Mouse (Mus musculus) forebrain, embryonic 12.5 days (tissue): ENCODE results near the gene Aph1a. TPM values are rescaled to one million over a fixed set of nuclear protein-coding genes. Genes with fewer than 3 reads are reported as not detected.
"Not testable (repeated sequence)": the region's sequence is repeated elsewhere in the genome, so short reads cannot be mapped to it uniquely, and the experiment has no call there.

ENCODE experiments used
- ATAC-seq: fragments of 200-750 bp; cut with Nextera tagmentation; 2 replicates; pipeline ENCODE4 v1.8.0; 2017; ENCODE audit warnings: moderate TSS enrichment; ENCODE audit not compliant: low FRiP score
- H3K27ac ChIP-seq: fragments of 300-500 bp; sonication (generic); 2 replicates; pipeline ENCODE4 v1.5.1; 2016; ENCODE audit warnings: mild to moderate bottlenecking
- H3K27me3 ChIP-seq: fragments of 300-500 bp; sonication (generic); 2 replicates; pipeline ENCODE4 v1.6.1; 2016; ENCODE audit warnings: mild to moderate bottlenecking
- H3K36me3 ChIP-seq: fragments of 300-500 bp; sonication (generic); replicated peaks from 2 replicates; pipeline ENCODE4 v1.6.1; 2016; ENCODE audit warnings: mild to moderate bottlenecking
- H3K4me1 ChIP-seq: fragments of 300-500 bp; sonication (generic); 2 replicates; pipeline ENCODE4 v1.6.1; 2016
- H3K4me2 ChIP-seq: fragments of 300-500 bp; sonication (generic); 2 replicates; pipeline ENCODE4 v1.6.1; 2016; ENCODE audit warnings: mild to moderate bottlenecking, moderate library complexity
- H3K4me3 ChIP-seq: fragments of 300-500 bp; sonication (generic); replicated peaks from 2 replicates; pipeline ENCODE4 v1.5.1; 2016; ENCODE audit warnings: mild to moderate bottlenecking
- H3K9ac ChIP-seq: fragments of 300-500 bp; sonication (generic); 2 replicates; pipeline ENCODE4 v1.6.1; 2016; ENCODE audit warnings: mild to moderate bottlenecking
- H3K9me3 ChIP-seq: fragments of 300-500 bp; sonication (generic); 2 replicates; pipeline ENCODE4 v1.6.1; 2016
- WGBS: fragments of 180-500 bp; shearing (Covaris S2); methylation state at CpG from one replicate; pipeline ENCODE4 v1.1.7; 2016; 5-methylcytosine and 5-hydroxymethylcytosine counted together
- polyA plus RNA-seq: library from polyadenylated mRNA; unstranded; fragments of >200 nt; fragmentation: Nextera tagmentation; extraction: Ambion mirVana; gene quantifications from 2 replicates; pipeline ENCODE4 v1.2.1, GENCODE M21; 2016

Aph1a gene
- polyA plus RNA-seq, 1 experiment from 2014 or later: 37.5 TPM

DNA sequence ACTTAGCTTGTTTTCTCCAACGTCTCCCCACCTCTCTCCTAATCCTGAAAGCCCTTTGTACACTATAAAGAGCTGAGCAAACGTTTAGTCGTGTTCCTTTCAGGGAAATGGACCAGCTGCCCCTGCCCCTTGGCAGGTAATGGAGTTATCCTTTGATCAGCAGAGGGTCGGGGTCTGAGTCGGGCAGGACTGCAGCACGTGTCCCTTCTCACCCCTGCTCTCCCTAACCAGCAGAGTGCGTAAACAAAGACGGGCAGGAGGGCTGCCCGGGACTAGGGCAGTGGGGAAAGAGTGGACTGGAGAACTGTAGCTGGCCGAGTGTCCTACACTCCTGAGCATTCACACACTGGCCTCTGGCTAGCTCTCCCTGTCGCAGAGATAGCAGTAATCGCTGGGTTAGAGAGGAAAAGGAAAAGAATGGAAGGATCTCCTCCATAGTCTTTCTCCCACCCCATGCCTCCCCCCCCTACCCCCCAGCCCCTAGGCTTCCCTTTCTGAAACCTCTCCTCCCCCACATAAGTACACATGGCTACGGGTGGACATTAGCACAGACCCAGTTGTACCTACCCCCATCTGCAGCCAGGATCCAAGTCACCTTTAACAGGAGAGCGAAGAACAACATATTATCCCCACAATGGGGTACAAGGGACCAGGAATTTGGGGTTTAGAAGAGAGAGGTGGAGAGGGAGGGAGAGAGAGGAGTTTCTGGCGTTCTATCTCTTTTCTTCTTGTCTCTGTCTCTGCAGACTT lies 10.2 kb downstream of the Aph1a start:
- peaks cover 4% of the 10 kb centered on the region; the same call in 1 of the 2 replicates for H3K36me3 ChIP-seq
- peaks cover 10% of the 10 kb centered on the region; the same call in 1 of the 2 replicates for H3K27me3 ChIP-seq
- peak overlapping the region; percentile 77 for H3K4me2 ChIP-seq
- 0 out of 2 replicates have a peak overlapping the region, but pooled peaks have one; percentile 58 for H3K27ac ChIP-seq
- H3K4me1 ChIP-seq: peaks cover 43% of the 10 kb centered on the region
- peak overlapping the region; percentile 36 for H3K4me3 ChIP-seq
- peak overlapping the region; percentile 53 for H3K9ac ChIP-seq
- no peaks in the 10 kb centered on the region for H3K9me3 ChIP-seq
- 2% methylated on average over 15 of the region's 15 CpGs for WGBS
- ATAC-seq: 0 out of 2 replicates have a peak, but pooled peaks have one; percentile 34

DNA sequence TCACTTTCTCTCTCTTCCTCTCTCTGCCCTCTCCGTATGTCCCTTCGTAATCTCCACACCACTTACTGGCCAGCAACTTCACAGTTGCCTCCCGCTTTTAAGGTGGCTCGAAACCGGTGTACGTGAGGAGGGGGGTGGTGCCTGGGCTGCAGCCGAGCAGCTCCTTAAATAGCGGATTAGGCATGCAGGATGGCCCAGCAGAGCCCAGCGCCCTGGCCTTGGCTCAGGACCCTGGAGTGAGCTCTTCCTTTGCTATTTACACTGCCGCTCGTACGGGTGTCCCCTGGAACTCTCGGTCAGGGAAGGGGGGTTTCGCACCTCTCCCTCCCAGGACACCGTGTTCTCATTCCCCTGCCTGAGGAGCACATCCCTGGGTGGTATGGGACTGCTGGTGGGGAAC lies 10.8 kb downstream of the Aph1a start, which contains the start of gene Car14:
Gene Car14, minus strand, starts transcription at position 124 of the 400 bp plus-strand sequence.
- H3K4me2 ChIP-seq: peak within 1 kb of the TSS; percentile 77
- peak within 1 kb of the TSS; percentile 36 for H3K4me3 ChIP-seq
- WGBS: under 1% methylated on average over 15 of the region's 15 CpGs
- peak within 1 kb of the TSS; percentile 53 for H3K9ac ChIP-seq
- no peaks in the 10 kb centered on the region for H3K36me3 ChIP-seq
- H3K9me3 ChIP-seq: no peaks in the 10 kb centered on the region
- ATAC-seq: peak; percentile 56
- peak within 1 kb of the TSS; percentile 58; the same call in 1 of the 2 replicates for H3K27ac ChIP-seq
- peaks cover 10% of the 10 kb centered on the region; the same call in 1 of the 2 replicates for H3K27me3 ChIP-seq
- H3K4me1 ChIP-seq: peaks cover 43% of the 10 kb centered on the region

DNA sequence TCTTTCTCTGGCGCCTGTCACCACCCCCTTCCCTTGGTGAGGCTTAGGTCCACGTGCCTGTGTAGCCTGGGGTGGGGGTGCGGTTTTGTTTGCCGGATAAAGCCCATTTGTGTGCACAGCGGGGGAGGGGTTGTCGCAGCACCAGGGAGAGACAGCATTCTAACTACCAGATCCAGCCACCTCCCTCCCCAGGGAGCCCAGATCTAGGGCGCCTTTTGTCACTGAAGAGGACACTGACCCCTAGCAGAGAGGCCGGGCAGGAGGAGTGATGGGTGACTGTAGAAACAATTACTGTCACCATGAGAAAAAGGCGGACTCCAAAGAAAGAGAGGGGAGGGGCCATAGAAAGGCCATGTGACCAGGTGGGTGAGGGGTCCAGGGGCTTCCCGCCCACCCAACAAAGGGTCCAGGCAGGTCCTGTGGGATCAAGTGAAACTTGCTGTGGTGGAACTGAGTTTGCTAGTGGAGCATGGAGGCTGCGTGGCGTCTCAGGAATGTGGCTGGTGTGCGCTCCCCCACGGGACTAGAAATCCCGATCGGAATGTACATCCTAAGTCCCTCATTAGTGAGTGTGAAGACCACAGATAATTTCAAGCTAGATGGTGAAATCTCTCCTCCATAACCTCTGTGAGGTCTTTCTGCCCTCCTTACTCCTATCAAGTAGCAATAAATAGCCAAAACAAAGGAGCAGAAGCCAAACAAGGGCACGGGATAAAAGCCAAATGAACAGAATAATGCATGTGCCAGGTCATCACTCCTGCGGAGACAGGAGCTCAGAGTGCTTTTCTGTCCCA lies 11.6 kb downstream of the Aph1a start:
- ATAC-seq: peak; percentile 74
- H3K4me1 ChIP-seq: peaks cover 43% of the 10 kb centered on the region

DNA sequence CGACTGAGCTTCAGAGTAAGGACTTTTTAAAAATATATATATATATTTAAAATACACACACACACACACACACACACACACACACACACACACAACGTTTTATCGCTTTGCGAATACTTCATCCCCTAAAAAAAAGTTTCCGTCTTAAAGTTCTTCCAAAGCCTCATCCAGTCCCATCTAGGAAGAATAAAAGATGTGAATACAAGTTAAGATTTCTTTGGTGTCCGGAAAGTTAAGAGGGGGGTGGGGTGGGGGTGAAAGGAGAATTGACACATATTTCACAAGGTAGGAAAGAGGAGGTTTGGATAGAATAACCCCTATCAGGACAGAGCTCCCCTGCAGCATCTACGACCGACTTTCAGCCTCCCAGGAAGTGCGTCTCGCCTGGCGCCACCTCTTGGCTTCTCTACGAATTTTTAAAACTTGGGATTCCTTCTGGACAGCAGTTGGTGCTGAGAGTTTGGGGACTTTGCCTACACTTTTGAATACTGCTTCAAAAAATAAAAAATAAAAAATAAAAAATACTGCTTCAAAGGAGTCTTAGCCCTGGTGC lies 12.2 kb downstream of the Aph1a start:
- H3K27me3 ChIP-seq: peaks cover 10% of the 10 kb centered on the region; the same call in 1 of the 2 replicates
- H3K4me1 ChIP-seq: peaks cover 43% of the 10 kb centered on the region
- no peak overlapping the region for H3K27ac ChIP-seq
- no peaks in the 10 kb centered on the region for H3K9me3 ChIP-seq
- peak; percentile 32; the same call in 1 of the 2 replicates for ATAC-seq
- H3K9ac ChIP-seq: peak overlapping the region; percentile 53; the same call in 1 of the 2 replicates
- peak overlapping the region; percentile 77 for H3K4me2 ChIP-seq
- H3K4me3 ChIP-seq: peak overlapping the region; percentile 36
- under 1% methylated on average over 12 of the region's 12 CpGs for WGBS
- H3K36me3 ChIP-seq: no peaks in the 10 kb centered on the region

More for the DNA sequence above, 11.6 kb downstream of the Aph1a start:
- H3K4me2 ChIP-seq: peak overlapping the region; percentile 77
- H3K36me3 ChIP-seq: no peaks in the 10 kb centered on the region
- H3K9me3 ChIP-seq: no peaks in the 10 kb centered on the region
- peak overlapping the region; percentile 58; the same call in 1 of the 2 replicates for H3K27ac ChIP-seq
- H3K9ac ChIP-seq: peak overlapping the region; percentile 53
- H3K4me3 ChIP-seq: peak overlapping the region; percentile 36
- WGBS: under 1% methylated on average over 18 of the region's 18 CpGs
- peaks cover 10% of the 10 kb centered on the region; the same call in 1 of the 2 replicates for H3K27me3 ChIP-seq

DNA sequence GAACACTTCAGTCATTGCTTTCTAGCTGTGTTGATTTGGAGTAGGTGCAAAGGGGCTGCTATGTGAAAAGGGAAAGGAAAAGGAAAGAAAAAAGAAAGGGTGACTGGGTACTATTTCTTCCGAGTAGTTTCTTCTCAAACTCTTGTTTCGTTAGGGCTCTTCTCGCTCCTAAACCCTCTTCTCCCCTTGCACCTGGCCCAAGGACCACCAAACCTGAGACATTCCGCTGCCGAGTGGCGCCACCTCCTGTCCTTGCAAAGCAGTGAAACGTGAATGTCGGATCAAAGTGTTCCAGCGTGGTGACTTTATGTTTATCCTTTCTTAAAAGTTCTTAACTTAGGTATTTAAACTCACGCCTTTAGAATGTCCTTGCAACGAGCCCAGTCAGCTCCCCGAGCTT lies 13.1 kb downstream of the Aph1a start:
- Histone ChIP-seq H3K36me3 (no peaks in the 10 kb centered on the region), H3K4me3 (peak overlapping the region; percentile 23; the same call in 1 of the 2 replicates), H3K4me2 (peak overlapping the region; percentile 77), H3K9me3 (no peaks in the 10 kb centered on the region), H3K27me3 (peaks cover 10% of the 10 kb centered on the region; the same call in 1 of the 2 replicates), H3K9ac (peak overlapping the region; percentile 38; the same call in 1 of the 2 replicates), H3K4me1 (peaks cover 43% of the 10 kb centered on the region), H3K27ac (no peak overlapping the region)
- ATAC-seq: no peak
- 1% methylated on average over 12 of the region's 12 CpGs for WGBS

DNA sequence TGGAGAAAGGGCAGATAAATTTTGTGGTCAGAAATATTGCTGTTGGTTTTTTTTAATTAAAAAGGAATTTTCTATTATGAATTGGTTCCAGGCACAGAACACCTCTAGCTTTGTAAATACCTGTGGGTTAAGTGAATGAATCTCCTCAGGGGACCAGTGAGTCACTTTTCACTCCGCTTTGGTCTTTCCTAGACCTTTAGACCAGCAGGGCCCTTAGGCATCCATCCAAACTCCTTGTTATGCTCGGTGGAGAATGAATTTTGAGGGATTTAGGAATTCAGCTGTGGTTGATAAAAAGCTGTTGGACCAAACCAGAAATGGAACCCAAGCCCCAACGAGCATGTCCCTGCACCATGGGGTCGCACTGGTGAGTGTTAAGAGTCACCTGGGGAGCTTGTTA lies 13.8 kb downstream of the Aph1a start:
- H3K36me3 ChIP-seq: no peaks in the 10 kb centered on the region
- H3K27me3 ChIP-seq: peaks cover 10% of the 10 kb centered on the region; the same call in 1 of the 2 replicates
- H3K9ac ChIP-seq: no peak overlapping the region
- H3K4me1 ChIP-seq: peaks cover 39% of the 10 kb centered on the region
- no peak overlapping the region for H3K4me3 ChIP-seq
- H3K27ac ChIP-seq: no peak overlapping the region
- H3K9me3 ChIP-seq: no peaks in the 10 kb centered on the region
- 46% methylated on average over 4 of the region's 4 CpGs for WGBS
- ATAC-seq: no peak
- H3K4me2 ChIP-seq: no peak overlapping the region

DNA sequence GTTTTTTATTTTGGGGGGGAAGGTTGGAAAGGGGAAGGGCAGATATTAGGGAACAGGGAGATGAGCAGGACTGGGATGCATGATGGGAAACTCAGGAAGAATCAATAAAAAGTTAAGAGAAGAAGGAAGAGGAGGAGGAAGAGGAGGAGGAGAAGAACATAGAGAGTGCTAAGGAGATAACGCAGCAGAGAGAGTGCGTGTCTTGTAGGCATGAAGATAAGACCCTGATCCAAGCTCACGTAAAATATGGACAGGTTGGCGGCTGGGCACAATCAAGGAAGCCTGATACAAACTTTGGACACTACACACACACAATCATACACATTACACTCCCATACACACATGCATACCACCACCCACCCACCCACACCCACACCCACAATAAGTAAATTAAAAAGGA lies 20.9 kb downstream of the Aph1a start:
- H3K9me3 ChIP-seq: no peaks in the 10 kb centered on the region
- H3K4me1 ChIP-seq: no peaks in the 10 kb centered on the region
- H3K4me2 ChIP-seq: no peak overlapping the region
- H3K27ac ChIP-seq: no peak overlapping the region
- ATAC-seq: no peak
- H3K9ac ChIP-seq: no peak overlapping the region
- no peaks in the 10 kb centered on the region for H3K27me3 ChIP-seq
- 95% methylated on average over 4 of the region's 4 CpGs for WGBS
- H3K36me3 ChIP-seq: no peaks in the 10 kb centered on the region
- no peak overlapping the region for H3K4me3 ChIP-seq

DNA sequence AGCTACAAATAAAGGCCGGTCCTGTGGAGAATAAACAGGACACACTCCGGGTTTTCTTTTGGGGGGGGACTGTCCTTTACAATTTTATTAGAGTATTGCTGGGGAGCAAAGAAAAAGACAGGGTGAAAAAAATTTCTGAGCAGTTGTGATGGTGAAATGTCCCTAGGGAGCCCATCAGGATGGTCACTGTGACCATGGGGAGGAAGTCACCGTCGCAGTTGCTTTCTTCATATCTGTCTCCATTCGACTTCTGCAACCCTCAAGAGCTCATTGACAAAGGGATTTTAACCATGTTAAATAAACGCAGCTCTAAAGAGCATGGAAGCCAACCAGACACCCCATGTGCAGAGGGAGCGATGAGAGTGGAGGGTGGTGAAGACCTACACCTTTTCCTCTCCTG lies 23.0 kb downstream of the Aph1a start:
- 78% methylated on average over 7 of the region's 7 CpGs for WGBS

DNA sequence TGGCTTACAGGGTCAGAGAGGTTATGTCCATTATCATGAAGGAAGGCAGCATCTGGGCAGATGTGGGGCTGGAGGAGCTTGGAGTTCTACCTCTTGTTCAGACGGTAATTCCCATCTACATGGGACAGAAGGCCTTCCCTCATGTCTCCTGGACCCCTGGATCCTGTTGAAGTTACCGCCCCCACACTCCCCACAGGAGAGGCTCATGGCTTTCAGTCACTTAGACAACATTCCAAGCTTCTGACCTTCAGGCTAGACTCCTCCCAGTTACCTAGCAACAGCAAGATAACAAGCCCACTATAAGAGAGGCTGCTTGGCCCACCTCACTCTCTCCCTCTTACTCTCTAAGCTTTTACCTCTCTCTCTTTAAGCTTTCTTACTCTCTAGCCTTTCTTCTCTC lies 26.8 kb downstream of the Aph1a start:
- ATAC-seq, H3K4me2 ChIP-seq, H3K9ac ChIP-seq, H3K9me3 ChIP-seq, H3K4me3 ChIP-seq, H3K36me3 ChIP-seq, H3K4me1 ChIP-seq, H3K27me3 ChIP-seq, H3K27ac ChIP-seq: not testable (repeated sequence)
- WGBS: 56% methylated on average over 2 of the region's 2 CpGs

More for the DNA sequence above, 23.0 kb downstream of the Aph1a start:
- no peaks in the 10 kb centered on the region for H3K4me1 ChIP-seq
- no peak for ATAC-seq
- no peak overlapping the region for H3K4me2 ChIP-seq
- no peak overlapping the region for H3K9ac ChIP-seq
- H3K27me3 ChIP-seq: no peaks in the 10 kb centered on the region
- no peak overlapping the region for H3K4me3 ChIP-seq
- H3K27ac ChIP-seq: no peak overlapping the region
- no peaks in the 10 kb centered on the region for H3K9me3 ChIP-seq
- no peaks in the 10 kb centered on the region for H3K36me3 ChIP-seq

DNA sequence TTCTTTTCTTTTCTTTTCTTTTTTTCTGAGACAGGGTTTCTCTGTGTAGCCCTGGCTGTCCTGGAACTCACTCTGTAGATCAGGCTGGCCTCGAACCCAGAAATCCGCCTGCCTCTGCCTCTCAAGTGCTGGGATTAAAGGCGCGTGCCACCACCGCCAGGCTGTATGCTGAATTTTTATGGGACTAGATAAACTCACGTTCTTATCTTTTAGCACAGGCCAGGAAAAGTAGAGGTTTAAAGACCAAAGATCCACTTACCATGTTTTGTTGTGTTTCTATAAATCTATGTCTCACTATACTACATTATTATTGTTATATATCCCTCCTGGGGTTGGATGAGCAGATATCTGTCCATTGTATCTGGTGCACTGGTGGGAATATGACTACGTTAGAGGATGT lies 29.7 kb downstream of the Aph1a start:
- not testable (repeated sequence) for H3K27ac ChIP-seq, H3K36me3 ChIP-seq, H3K9ac ChIP-seq, H3K27me3 ChIP-seq, H3K4me2 ChIP-seq, ATAC-seq, H3K4me1 ChIP-seq, H3K9me3 ChIP-seq, H3K4me3 ChIP-seq
- 94% methylated on average over 7 of the region's 7 CpGs for WGBS

DNA sequence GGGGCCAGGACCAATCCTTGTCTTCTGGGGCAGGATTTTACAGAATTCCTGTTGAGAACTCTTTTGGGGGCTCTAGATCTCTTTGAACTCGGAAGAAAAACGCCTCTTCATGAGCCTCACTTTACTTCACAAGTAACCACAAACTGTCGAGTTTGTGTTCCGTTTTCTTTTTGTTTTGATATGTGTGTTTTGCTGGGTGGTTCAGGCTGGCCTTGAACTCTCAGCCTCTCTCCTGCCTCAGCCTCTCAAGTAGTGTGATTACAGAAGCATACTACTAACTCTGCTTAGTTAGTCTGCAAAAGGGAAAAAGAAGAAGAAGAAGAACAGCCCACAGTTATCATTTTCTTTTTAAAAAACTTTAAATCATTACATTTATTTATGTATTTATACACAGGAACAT lies 30.4 kb downstream of the Aph1a start:
- Histone ChIP-seq H3K9me3 (no peaks in the 10 kb centered on the region), H3K4me3 (no peak overlapping the region), H3K9ac (no peak overlapping the region), H3K4me2 (no peak overlapping the region), H3K27ac (no peak overlapping the region), H3K4me1 (no peaks in the 10 kb centered on the region), H3K36me3 (no peaks in the 10 kb centered on the region), H3K27me3 (no peaks in the 10 kb centered on the region)
- WGBS: 88% methylated on average over 4 of the region's 4 CpGs
- ATAC-seq: no peak

DNA sequence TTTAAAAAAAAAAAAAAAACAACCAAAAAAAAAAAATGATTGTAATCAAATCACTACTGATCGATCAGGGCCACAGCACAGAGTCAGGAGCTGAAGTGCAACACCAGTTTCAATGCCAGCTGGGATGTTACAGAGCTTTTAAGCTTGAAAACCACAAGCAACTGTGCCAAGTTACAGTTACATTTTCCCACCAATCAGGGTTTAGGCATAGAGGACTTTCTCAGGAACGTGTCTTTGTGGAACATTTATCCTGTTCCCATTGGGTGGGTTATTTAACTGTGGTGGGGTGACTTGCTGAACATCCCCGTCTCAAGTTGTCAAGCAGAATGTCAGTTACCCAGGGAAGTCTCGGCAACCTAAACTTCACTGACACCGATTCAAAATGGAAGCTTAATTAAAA lies 31.3 kb downstream of the Aph1a start:
- 83% methylated on average over 5 of the region's 5 CpGs for WGBS
- Histone ChIP-seq H3K27ac (no peak overlapping the region), H3K4me1 (no peaks in the 10 kb centered on the region), H3K4me3 (no peak overlapping the region), H3K9ac (no peak overlapping the region), H3K4me2 (no peak overlapping the region), H3K36me3 (no peaks in the 10 kb centered on the region), H3K9me3 (no peaks in the 10 kb centered on the region), H3K27me3 (no peaks in the 10 kb centered on the region)
- ATAC-seq: no peak
